Mouse (Mus musculus) heart, adult 11 months (tissue): ENCODE results near the gene Rtkn.
A peak's percentile ranks its signal among the peaks of the same experiment; 100 is the strongest.
"Not testable (repeated sequence)": the region's sequence is repeated elsewhere in the genome, so short reads cannot be mapped to it uniquely, and the experiment has no call there.

Experiments used
- DNase-seq: peaks from one replicate; pipeline ENCODE4 v3.0.0; 2022

The Rtkn gene

DNA sequence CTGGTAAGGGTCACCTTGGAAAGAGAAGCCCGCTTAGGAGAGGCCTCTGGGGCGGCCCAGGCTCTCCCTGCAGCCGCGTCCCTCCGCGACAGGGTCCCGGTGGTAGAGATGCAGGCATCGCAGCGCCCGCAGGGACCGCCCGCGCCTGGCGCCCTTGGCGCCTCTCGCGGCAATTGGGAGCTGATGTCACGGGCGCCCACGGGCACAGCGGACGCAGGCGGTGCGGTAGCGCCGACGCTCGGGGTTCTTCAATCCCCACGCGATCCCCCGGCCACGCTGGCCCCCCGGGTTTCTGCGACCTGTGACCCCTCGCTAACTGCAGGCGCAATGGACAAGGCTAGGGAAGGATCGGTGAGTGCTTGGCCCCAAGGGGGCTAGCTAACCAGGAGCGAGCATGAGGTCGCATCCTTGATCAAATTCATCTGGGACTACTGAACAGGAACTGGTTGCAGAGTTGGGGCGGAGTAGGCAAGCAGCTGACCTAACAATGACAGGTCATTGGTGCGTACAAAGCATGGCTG, 7.0 kb downstream of the Rtkn start:
- peak; percentile 97 for DNase-seq

DNA sequence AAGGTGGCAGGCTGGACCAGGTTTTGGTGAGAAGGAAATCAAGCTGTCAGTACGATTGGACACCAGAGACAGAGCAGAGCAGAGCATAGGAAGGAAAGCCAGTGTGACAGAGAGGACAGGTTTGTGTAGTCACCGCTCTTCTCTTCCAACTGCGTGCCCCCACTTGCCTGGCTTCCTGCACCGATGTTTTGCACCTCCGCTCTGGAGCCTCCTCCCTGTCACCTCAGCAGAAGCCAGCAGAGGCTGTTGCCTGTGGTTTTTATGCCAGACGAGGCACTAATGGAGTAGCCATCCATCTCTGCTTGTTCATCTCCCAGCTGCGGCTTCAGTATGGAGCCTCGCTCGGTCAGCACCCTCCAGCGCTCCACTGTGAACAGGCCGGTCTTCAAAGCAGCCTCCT, 7.6 kb downstream of the Rtkn start:
- peak; percentile 90 for DNase-seq

DNA sequence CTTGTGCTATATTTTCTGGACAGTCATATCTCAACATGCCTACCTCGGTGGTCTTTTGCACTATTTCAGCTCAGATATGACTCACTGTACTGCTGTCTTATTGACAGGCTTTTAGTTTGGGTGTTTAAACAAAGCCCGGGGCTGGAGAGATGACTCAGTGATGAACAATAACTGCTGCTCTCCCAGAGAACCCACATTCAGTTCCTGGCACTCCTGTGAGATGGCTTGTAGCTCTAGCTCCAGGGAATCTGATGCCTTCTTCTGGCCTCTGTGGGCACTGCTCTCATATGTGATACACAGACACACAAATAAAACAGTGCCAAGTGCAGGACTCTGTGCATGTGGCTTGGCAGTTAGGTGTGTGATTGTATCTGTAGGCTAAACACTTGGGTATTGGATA, 9.9 kb downstream of the Rtkn start:
- DNase-seq = peak; percentile 77

DNA sequence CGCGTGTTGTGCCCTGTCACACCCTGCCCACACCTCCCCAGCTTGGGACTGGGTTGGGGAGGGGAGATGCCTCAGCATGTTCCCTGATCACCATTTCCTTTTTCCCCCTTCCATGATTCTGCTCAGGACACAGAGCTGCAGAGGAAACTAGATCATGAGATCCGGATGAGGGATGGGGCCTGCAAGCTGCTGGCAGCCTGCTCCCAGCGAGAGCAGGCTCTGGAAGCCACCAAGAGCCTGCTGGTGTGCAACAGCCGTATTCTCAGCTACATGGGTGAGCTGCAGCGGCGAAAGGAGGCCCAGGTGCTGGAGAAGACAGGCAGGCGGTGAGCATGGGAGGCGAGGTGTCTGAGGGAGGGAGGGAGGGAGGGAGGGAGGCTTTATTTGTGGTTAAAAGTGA, 10.5 kb downstream of the Rtkn start:
- DNase-seq = peak; percentile 89

DNA sequence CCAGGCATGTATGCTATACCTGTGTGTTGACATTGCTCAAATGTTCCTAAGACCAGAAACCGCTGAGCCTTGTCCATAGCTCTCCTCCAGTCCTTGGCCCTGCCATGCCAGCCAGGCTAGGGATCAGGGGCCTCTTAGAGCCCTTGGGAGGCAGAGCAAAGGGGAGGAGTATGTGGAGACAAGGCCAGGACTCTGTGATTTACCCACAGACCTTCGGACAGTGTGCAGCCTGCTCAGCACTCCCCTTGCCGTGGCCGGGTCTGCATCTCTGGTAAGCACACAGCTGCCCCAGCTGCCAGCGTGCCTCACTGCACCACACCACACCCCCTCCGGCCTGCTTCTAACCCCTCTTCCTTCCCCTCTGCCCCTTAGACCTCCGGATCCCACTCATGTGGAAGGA, 12.0 kb downstream of the Rtkn start:
- DNase-seq = peak; percentile 87

DNA sequence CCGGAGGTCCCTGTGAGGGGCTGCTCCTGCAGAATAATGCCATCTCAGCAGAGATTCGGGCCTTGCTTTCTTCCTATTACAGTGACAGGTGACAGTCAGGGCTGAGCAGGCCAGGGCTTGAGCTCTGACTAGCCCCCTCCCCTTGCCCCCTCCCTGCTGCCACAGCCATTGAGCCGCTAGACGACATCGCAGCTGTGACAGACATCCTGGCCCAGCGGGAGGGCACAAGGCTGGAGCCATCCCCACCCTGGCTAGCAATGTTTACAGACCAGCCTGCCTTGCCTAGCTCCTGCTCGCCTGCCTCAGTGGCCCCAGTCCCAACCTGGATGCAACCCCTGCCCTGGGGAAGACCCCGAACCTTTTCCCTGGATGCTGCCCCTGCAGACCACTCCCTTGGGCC, 16.5 kb downstream of the Rtkn start:
- DNase-seq = peak; percentile 90

DNA sequence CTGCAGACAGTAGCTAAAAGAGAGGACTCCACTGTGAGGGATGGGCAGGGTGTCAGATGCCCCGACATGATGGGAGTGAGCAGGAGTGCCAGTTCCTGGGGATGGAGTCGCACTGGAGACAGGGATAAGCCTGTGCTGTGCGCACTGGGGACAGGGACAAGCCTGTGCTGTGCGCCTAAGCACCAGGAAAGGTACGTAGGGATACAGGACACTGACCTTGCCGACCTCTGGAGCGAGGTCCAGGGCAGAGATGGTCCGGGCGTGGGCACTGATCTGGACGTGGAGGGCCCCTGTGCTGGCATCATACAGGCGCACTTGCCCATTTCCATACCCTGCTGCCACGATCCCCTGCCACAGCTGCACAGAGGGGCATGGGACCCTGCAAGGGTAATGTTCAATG, 17.8 kb downstream of the Rtkn start:
- DNase-seq = peak; percentile 80

DNA sequence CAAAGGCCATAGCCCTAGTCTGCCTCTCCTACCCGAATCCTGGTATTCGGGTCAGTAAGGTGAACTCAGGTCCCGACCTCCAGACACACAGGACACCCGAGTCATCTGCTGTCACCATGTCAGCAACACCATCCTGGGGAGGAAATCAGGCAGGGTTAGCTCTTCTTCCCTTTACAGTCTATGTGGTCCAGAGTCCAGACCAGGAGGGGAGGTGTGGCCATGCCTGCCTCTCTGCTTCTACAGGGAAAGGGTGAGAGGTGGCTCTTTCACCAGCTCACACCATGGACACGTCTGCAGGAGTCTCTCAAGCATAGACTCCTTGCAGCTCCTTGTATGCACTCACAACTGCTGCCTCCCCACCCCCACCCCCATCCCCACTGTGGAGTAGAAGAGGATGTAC, 18.2 kb downstream of the Rtkn start:
- DNase-seq = peak; percentile 85

DNA sequence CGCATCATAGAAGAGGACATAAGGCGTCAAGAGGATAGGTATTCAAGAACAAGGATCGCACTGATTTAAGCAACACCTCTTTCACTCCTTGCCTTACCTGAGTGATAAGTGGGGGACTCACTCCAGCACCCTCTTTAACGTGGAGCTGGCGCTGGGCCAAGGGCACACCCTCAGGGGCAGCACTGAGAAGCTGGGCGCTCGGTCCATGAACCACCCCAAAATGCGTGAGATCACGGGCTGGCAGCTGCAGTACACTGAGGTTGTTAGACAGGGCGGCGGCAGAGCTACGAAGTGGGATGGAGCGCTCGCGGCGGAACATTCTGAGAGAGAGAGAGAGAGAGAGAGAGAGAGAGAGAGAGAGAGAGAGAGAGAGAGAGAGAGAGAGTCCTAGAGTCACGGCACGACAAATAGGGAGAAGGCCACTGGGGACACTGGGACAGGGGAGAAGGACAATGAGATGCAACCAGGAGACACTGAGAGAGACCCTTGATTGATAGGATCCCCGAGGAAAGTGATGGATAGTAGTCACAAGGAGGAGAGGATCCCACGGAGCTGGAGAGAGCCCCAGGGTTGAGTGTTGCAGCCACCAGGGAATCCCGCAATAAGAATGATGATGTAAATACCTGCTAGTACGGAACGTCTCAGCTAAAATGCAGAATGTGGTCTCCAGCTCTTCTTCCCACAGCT, 20.4 kb downstream of the Rtkn start:
- peak; percentile 93 for DNase-seq

DNA sequence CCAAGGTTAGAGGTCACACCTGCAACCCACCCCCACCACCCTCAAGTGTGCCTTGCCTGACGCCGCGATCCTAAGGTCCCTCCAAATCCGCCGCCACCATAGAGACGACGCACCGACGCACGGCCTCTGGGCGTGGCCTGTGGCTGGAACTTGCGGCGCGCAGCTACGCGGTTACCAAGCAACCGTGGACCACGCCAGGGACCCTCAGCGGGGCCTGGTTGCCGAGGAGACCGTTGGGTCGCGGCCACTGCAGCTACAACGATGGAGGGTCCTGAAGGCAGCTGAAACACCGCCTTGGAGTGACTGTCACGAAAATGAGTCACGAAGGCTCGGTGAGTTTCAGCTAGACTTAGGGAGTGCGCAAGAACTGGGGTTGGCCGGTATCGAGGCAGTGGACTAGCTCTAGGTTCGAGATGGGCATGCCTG, 21.0 kb downstream of the Rtkn start, which contains the start of the genes Wdr54 and 1700003E16Rik:
TSS of gene Wdr54 (minus strand) at position 139 of the 426 bp plus-strand sequence.
TSS of gene 1700003E16Rik (plus strand) at position 146 of the 426 bp plus-strand sequence.
- DNase-seq = peak; percentile 96

DNA sequence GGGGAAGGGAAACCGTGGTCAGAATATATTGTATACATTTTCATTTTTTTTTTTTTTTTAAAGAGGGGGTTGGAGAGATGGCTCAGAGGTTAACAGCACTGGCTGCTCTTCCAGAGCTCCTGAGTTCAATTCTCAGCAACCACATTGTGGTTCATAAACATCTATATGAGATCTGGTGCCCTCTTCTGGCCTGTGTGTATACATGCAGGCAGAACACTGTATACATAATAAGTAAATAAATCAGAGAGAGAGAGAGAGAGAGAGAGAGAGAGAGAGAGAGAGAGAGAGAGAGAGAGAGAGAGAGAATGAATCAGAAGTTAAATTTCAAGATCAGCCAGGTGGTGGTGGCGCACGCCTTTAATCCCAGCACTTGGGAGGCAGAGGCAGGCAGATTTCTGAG, 24.2 kb downstream of the Rtkn start:
- not testable (repeated sequence) for DNase-seq

DNA sequence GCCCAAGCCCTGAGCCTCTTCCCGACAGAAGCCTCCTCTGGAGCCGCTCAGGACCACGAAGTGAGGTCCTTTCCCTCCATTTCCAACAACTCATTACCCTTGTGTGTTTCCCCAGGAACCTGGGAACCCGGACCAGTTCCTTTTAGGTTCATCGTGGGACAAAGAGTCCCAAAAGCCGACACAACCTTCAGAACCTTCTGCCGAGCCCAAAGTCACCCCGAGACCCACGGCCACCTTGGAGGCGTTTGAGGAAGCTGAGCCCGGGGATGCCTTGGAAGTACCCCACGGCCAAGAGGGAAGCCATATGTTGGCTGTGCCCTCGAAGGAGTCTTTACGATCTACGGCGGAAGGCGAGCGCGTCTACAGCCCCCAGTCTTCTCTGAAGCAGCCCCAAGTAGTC, 26.2 kb downstream of the Rtkn start:
- DNase-seq = no peak

DNA sequence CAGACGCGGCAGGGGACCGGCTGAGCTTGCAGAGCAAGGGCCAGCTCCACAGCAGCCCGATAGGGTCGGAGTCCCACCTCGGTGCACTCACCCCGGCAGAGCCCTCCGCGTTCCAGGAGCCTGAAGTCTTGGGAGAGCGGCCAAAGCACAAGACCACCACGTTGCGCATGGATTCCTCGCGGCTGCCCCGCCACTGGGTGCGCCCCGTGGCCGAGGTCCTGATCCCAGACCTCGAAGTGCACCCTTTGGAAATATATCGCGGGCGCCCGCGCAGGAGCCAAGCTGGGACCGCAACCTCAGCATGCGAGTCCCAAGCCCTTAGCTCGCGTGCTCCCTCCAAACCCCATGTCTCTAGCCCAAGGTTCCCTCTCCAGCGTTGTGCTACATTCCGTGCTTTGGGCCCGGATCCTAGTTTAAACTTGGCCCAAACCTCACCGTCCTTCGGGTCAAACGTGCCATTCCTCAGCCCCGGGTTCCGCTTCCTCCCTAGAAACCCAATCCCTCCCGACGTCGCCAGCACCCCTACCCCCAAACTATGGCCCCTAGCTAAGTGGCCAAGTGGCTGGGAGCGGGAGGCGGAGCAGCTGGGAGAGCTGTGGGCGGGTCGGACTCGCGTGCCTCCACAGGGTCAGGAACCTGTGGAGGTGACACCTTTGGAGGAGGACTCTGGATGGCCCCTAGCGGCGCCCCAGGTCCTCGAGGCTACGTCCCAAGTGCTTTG, 26.8 kb downstream of the Rtkn start:
- peak; percentile 95 for DNase-seq

DNA sequence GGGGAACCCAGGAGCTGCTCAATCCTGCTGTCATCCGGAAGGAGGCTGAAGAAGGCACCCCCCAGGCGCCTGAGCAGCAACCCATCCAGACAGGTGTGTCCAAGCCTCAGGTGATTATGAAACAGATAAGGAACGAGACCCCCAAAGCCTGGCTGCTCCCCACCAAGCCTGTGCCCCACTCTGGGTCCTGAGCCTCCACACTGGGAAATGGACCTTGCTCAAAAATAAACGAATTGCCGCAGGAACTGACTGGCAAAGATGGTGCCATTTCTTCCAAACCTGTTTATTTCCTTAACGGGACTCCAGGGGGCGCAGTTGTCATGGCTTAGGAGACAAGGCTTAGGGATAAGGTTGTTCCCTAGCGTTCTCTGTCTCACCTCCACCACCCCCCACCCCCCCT, 27.4 kb downstream of the Rtkn start:
- DNase-seq = peak; percentile 93

DNA sequence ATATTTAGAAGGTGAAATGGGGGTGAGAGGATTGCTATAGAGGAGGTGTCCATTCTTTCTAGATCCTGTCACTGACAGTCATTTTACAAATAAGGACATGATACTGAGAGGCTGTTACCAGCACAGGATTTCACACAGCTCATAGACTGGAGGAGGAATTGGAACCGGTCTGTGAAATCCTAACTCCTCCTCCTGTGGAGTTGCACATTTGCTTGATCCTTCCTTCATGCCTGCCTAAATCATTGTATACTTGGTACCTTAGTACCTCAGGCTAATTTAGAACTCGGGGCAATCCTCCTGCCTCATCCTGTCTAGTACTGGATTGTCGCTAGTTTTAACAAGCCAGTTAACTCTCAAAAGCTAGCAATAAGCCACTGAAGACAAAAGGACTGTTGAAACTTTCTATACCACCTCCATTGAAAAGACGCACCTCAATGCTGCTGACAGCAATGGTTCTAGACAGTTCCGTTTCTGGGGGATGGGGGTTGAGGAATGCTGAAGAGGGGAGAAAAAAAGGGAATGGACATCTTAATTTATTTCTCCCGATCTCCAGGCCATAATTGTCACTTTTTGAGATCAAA, 29.9 kb downstream of the Rtkn start:
- DNase-seq = no peak

DNA sequence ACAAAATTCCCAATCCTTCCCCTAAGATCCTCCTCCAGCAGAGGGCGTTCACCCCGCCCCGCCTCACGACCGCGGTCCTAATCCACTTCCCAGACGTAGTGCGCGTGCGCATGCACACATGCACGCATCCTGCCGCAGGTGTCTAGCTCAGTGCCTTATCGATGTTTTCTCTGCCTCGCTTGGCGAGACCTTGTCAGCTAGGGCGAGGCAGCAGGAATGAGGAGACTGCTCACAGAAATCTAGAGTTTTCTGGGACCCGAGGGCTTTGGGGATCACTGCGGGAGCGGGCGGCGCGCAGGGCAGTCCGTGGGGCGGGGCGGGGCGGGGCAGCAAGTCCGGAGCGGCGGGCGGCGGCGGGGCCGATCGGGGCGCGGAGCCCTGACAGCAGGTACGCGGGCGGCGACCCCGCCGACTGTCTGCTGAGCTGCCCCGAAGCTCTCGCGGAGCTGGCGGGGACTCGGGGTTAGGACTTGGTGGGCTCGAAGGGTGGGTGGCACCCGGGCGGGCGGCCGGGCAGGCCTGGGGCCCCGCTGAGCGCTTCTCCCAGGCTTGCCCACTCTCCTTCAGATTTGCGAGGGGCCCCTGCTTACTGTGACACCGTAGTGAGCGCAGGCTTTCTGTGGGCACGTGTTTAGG, 30.5 kb downstream of the Rtkn start, which contains the start of gene Dctn1:
TSS of gene Dctn1 (plus strand) at position 314 of the 636 bp plus-strand sequence.
- DNase-seq = peak; percentile 99

DNA sequence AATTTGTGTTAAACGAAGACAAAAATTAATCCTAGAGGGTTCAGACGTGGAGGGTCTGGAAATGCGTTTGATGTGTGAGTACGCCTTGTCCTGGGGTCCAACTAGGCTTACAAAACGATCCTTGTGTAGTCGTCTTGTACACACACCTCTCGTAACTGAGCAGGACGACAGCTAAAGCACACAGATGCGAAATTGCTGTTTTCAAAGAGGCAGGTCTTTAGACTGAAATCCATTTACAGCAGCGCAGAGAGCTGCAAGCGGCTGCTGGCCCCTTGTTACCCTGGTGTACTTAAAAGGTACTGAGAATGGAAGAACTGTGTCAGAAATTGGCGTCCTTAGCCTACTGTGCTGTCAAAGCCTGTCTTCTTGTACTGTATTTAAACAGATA, 31.0 kb downstream of the Rtkn start:
- no peak for DNase-seq

DNA sequence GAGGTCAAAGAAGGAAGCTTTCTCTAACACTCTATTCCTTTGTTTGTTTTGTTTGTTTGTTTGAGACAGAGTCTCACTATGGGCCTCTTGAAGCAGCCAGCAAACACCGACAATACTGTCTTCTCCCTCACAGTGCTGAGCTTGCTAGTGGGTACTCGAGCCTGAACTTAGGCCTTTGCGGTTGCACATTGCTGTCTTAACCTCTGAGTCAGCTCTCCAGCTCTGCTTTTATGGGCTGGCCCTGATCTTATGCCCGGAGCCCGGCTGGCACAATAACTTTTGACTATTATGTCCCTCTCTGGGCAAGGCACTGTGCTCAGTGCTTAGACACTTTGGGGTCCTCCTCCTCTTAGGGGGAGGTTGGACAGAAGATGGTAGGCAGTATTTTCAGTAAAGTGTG, 34.6 kb downstream of the Rtkn start:
- DNase-seq = no peak

DNA sequence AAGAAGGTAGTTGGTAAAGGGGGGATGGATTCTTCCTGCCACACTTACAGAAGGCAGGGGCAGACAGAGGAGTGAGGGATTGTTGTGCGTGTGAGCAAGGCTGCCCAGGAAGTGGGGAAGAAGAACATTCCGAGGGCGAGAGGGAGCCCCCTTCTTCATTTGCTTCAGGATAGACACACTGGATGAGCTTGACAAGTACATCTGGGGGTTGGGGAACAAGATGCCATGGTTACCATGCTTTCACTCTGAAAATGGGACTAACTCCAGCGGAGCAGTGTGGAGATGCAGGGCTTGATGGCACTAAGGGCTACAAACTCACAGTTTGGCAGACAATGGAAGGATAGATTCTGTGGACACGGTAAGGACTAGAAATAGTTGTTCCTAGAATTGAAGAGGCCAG, 35.8 kb downstream of the Rtkn start:
- DNase-seq = no peak

DNA sequence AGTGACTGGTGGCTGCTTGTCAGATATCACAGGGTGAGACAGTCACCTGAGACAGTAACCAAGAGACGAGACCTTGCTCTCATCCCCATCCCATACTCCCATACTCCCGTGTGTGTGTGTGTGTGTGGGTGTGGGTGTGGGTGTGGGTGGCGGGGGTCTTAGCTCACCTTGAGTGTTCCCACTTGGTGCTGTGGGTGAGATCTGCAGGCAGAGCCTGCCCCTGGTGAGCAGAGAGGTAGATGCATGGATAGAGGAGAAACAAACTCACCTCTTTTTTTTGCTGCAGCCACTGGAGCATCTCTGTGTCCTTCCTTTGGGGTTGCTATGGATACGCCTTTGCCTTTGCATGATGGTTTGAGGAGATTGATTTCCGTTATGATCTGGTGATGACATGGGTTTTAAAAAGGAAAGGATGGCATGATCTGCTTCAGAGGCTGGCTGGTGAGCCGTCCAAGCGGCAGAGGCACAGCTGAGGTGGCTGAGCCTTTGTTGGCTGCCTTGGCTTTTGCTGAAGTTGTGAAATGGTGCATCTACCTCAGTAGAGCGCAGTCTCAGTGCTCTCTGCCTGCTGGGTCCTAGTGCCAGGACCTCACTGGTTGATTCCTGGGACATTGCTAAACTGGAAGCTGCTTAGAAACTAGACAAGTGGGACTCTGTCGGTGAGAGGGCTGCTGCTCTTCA, 37.1 kb downstream of the Rtkn start:
- no peak for DNase-seq

DNA sequence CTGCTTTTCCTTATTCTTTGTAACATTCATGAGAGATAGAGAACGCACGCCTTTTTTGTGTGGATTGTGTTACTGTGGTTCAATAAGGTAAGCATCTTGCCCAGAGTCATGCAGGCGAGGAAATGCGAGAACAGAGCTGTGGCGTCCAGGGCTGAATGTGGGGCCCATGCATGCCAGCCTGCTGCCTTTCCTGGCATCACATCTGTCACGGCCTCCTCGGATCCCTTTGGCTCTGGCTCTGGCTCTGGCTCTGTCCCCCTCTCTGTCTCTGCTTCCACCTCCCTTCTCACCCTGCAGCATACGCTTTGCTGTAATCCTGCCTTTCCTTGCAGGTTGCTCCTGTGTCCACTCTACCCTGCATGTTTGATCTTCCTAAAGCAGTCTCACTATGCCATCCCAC, 40.7 kb downstream of the Rtkn start:
- no peak for DNase-seq

DNA sequence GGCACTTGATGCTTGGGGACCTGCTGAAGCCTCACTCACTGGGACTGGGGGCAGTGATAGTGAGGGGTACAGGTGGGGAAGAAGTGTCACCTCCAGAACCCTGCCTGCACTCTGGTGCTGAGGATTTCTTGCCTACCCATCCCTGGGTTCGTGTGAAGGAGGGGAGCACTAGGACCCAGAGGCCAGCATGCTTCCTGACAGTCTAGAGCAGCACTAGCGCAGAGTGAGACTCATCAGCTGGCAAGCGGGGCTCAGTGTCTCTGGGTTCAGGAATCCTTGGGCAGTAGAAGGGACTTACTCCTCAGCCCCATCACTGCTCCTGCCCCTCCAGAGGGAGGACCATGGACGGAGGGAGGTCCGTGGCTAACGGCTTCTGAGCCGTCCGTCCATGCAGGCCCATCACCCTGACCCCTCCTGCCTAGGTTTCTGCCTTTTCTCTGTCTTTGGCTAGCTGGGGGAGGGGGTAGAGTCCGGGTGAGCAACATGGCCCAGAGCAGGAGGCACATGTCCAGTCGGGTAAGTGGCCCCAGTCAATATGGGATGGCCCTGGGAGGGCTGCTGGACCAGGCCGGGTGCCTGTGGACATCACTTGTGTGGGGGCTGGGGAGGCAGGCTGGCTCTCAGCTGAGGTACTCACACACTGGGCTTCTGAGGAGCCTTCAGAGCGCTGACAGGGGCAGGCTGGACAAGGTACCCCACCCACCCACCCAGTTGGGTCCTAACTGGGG, 44.3 kb downstream of the Rtkn start:
- DNase-seq = no peak
